Mouse (Mus musculus): ENCODE measurements around the gene BC030870. TPM values are rescaled to one million over a fixed set of nuclear protein-coding genes. Genes with fewer than 3 reads are reported as not detected.

The BC030870 gene
- polyA plus RNA-seq, 2 experiments from 2014 or later: 0.22 TPM; not detected in 1

- ATAC-seq: no peak
These were observed 54.6 kb downstream of the BC030870 start, which contains the start of gene Gm10663 for GRCm38 (mm10) chr8:65074733-65075132. Gene Gm10663 (plus strand): TSS chr8:65075033.

GRCm38 (mm10) chr8:65070996-65071395, 58.4 kb downstream of the BC030870 start:
- ATAC-seq: no peak

- no peak for ATAC-seq
These were observed 60.9 kb downstream of the BC030870 start for GRCm38 (mm10) chr8:65068473-65068819.

- no peak for ATAC-seq
These were observed 61.5 kb downstream of the BC030870 start for GRCm38 (mm10) chr8:65067694-65068472.

- no peak for ATAC-seq
These were observed 62.3 kb downstream of the BC030870 start for GRCm38 (mm10) chr8:65067031-65067430.

- no peak for ATAC-seq
These were observed 63.7 kb downstream of the BC030870 start for GRCm38 (mm10) chr8:65065622-65066021.

GRCm38 (mm10) chr8:65064071-65064470, 65.3 kb downstream of the BC030870 start:
- ATAC-seq: no peak

GRCm38 (mm10) chr8:65062195-65062594, 67.2 kb downstream of the BC030870 start:
- ATAC-seq: no peak

- no peak for ATAC-seq
These were observed 72.6 kb downstream of the BC030870 start for GRCm38 (mm10) chr8:65056722-65057121.

GRCm38 (mm10) chr8:65053968-65054367, 75.4 kb downstream of the BC030870 start:
- no peak for ATAC-seq

- ATAC-seq: no peak
These were observed 75.8 kb downstream of the BC030870 start for GRCm38 (mm10) chr8:65053554-65053953.

GRCm38 (mm10) chr8:65047801-65048200, 81.6 kb downstream of the BC030870 start:
- no peak for ATAC-seq

GRCm38 (mm10) chr8:65047193-65047592, 82.2 kb downstream of the BC030870 start:
- no peak for ATAC-seq

- no peak for ATAC-seq
These were observed 82.8 kb downstream of the BC030870 start for GRCm38 (mm10) chr8:65046565-65046964.

- ATAC-seq: no peak
These were observed 92.2 kb downstream of the BC030870 start, which contains the start of gene Apela for GRCm38 (mm10) chr8:65037117-65037533. Gene Apela (minus strand): TSS chr8:65037336.

Other genes with a start within 250 kb of the BC030870 start
- gene Tmem192, start 182.4 kb downstream of the BC030870 start, polyA plus RNA-seq (2017; shearing (Covaris generic)): 10 to 100 TPM; 56.5 to 65.3 TPM
- under 1 TPM in 1 of 2 experiments, not detected in 1; 0.42 TPM for gene Trim75, start 141.7 kb downstream of the BC030870 start, polyA plus RNA-seq (2017; shearing (Covaris generic))
- gene Trim61, start 111.0 kb downstream of the BC030870 start, polyA plus RNA-seq (2017; shearing (Covaris generic)): not detected
- gene Trim60, start 111.0 kb downstream of the BC030870 start, polyA plus RNA-seq (2017; shearing (Covaris generic)): not detected
- not detected for gene Apela, start 92.2 kb downstream of the BC030870 start, polyA plus RNA-seq (2017; shearing (Covaris generic))
- gene Gm10663, start 54.5 kb downstream of the BC030870 start, polyA plus RNA-seq (2017; shearing (Covaris generic)): not detected